ENCODE assay signal across 16 mouse cellular contexts in the genomic region with DNA sequence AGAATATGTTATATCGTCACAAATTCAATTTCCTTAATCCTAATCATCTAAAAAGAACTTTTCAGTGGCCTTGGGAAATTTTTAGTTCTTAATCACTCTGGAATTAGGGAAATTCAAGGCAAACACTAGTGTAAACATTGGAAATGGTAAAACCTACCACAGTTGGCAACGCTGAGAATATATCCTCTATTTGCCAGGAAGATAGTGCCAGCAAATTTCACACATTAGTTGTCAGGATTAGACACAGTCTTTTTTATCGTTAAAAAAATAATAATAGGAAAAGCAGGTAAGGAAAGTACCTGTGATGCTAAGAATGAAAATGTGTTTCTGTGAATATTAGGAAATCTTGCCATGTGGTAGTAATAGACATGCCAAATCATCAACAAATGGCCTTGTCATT.
"Had no signal": no experiment of that assay in that cellular context is flagged by ENCODE, and none has a peak within 500 bp of the region (broad histone marks: within the 10 kb centered on the region; RNA-seq: fewer than 3 reads in every experiment).

No protein-coding gene starts in this region.

- DNase-seq: heart, postnatal 10 days; heart, postnatal 14 days; heart, postnatal 36 days; heart, postnatal 4 days; kidney, adult 11 months; kidney, adult 18-20 months; kidney, adult 2 months; kidney, adult 8-10 months; kidney, adult 9 months; kidney, postnatal 10 days; kidney, postnatal 14 days; kidney, postnatal 25 days; kidney, postnatal 36 days; kidney, postnatal 4 days; layer of hippocampus, adult 9-11 months; layer of hippocampus, postnatal 36 days had no signal
